Mouse (Mus musculus) cerebellum, adult 11 months (tissue): ENCODE measurements around the gene H3f3b.

Source experiments
- DNase-seq: peaks from one replicate; pipeline ENCODE4 v3.0.0; 2022

The H3f3b gene

DNA sequence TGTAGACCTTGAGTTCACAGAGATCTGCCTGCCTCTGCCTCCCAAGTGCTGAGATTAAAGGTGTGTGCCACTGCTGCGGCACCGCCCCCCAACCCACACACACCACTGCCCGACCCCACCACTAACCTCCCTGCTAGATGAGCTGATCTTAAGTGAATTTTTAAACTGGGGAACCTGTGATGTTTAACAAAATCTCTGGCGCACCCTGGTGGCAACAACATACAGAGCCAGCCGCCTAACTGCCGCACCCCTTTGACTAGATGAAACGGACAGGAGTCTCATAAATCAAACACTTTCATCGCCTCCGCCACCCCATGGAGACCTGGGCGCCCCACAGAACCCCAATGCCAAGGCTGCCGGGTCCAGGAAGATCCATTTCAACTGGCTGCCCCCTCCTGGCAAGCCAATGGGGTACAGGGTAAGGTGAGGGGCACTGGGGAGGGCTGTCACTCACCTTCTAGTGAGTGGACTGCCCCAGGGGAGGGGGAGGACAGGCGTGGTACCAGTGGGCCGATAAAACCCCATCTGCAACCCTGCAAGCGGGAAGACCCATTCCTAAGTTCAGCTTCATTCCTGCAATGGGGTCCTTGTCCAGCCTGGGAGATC is 28.1 kb downstream of the H3f3b start:
- peak; percentile 76 for DNase-seq

DNA sequence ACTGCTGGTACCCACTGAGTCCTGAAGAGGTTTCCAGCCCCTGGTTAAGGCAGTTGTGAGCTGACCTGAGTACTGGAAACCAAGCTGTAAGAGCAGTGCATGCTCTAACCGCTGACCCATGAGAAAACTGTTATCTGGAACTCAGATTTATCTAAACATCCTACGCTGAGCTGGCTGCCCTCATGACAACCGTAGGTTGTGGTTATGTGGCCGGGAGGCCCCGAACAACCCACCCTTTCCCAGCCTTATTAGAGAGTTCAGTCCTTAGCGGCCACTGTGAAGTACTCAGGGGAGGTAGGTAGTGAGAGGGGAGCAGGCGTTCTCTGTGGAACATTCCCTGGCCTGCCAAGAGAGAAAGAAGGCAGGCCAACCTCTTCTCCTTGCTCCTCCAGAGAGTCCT is 28.7 kb downstream of the H3f3b start:
- DNase-seq = no peak

DNA sequence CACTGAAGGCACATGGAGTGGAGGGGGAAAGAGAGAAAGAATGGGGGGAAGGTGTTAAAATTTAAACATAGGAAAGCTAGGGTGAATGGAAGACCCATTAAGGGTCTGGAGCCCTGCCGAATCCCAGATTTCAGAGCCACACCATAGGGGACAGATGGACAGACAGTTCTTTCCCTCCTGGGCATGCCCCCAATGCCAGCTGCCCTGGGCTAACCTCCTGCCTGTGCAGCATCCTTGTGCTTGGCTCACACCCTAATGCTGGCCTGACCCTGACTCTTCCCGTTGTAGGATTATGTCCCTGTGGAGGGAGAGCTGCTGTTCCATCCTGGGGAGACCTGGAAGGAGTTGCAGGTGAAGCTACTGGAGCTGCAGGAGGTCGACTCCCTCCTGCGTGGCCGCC is 30.1 kb downstream of the H3f3b start:
- no peak for DNase-seq

DNA sequence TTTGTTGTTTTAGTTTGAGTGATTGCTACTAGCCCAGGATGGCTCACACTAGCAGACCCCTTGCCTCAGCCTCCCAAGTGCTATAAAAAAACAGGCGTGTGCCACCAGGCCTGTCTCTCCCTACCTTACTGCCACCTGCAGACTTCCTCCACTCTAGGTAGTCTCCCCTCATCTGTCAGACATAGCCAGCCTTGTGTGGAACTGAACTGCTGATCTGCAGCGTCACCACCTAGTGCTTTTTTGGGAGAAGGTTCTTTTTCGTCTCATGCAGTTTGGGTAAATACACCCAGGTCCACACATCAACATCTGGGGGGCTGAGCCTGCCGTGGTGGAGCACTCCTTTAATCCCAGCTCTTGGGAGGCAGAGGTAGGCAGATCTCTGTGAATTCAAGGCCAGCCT is 30.7 kb downstream of the H3f3b start:
- DNase-seq = no peak

DNA sequence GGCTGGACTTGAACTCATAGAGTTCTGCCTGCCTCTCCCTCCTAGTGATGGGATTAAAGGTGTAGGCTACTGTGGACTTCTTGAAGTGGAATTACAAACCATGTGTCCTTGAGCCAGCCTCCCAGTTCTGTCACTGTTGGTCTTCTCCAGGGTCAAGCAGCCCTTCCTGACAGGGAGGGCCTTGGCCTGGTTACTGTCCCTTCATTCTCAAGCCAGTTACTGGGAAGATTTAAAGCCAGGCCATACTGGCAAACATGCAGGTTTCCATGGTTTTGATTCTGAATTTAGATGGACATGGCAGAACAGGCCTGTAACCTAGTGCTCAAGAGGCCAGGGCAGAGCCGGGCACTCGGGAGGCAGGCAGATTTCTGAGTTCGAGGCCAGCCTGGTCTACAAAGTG is 32.5 kb downstream of the H3f3b start:
- no peak for DNase-seq

DNA sequence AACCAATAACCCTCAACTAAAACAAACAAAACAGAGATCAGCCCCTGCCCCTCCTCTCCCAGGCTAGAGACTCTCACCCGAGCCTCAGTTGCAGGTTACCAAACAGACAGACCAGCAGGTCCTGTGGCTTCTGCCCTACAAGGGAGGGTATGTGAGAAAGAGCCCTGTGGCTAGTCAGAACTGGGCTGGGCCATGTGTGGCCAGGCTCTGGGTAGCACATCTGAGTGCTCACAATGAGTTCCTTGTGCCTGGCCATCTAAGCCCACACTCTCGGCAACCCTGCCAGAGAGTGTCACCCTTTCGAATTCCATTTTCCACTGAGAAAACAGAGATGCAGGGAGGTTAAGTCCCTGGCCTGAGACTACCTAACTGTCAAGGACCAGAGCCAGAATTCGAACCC is 35.7 kb downstream of the H3f3b start:
- DNase-seq = no peak

DNA sequence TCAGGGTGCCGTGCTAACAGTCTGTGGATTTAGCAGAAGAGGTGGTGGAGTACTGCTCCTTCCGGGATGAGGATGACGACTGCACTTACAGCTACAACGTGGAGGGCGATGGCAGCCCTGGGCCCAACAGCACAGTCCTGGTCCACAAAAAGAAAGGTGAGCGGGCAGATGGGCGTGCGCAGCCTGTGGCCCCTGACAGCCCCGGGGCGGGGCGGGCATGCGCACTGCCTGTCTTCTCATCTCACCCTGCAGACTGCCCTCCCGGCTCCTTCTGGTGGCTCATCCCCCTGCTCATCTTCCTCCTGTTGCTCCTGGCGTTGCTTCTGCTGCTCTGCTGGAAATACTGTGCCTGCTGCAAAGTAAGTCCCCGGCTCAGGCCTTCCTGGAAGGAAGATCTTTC is 38.1 kb downstream of the H3f3b start:
- no peak for DNase-seq

DNA sequence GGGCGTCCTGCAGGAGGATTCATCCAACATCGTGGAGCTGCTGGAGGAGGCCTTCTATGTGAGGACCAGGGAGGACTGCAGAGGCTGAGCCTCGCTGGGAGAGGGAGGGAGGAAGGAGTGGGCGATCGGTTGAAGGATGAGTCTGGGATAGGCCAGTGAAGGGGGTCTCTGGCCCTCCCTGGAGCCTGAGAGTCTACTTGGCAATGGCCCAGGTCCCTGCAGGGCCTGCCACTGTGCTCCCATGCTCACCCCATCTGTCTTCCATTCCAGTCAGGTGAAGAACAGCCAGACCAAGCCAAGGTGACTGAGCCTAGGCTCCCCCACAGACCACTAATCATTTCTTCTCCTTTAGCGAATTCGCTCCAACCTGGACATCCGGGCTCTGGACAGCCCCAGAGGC is 44.5 kb downstream of the H3f3b start:
- DNase-seq = peak; percentile 28

DNA sequence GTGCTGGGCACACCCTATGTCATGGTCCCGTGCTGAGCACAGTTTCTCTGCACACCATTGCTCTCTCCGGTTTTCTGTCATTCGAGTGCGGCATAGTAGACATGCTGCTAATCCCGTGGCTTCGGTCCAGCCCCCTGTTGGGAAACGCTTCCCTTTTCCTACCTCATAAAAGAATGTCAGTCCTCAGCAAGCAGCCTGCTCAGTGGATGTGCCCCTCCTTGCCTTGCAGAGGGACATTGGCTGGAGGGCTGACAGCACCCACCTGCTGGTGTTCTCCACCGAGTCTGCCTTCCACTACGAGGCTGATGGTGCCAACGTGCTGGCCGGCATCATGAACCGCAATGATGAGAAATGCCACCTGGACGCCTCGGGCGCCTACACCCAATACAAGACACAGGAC is 45.3 kb downstream of the H3f3b start:
- DNase-seq = peak; percentile 35

DNA sequence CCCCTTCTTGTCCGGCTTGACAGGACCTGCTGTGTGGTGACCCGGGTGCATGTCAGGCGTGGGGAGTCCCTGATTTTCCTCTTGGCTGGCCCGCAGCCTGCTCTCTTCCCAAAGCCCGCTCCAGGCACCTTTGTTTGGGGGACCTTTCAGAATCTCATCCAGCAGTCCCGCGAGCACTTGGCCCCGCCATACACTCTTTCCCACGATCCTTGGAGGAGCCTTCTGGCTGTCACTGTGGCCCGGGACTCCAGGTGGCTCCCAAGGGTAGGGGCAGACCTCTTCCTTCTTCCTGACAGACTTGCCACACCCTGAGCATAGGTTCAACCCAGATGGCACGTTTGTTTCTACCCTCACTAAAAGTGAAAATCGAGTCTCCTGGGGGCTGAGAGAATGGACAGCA is 52.2 kb downstream of the H3f3b start:
- DNase-seq = no peak

DNA sequence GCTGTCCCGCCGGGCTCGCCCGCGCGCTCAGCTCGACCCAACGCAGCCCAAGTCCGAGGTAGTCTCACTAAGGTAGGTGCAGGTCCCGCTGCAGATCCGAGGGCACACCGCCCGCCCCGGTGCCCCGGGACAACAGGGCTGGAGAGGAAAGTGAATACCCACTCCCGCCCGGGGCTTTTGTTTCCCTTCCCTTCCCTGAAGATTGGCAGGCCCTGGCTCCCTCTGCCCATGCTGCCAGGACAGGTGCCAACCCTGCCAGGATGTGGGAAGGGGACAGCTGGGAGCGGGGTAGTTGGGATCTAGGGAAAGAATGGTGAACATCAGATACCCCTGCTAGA is 52.7 kb downstream of the H3f3b start:
- no peak for DNase-seq

DNA sequence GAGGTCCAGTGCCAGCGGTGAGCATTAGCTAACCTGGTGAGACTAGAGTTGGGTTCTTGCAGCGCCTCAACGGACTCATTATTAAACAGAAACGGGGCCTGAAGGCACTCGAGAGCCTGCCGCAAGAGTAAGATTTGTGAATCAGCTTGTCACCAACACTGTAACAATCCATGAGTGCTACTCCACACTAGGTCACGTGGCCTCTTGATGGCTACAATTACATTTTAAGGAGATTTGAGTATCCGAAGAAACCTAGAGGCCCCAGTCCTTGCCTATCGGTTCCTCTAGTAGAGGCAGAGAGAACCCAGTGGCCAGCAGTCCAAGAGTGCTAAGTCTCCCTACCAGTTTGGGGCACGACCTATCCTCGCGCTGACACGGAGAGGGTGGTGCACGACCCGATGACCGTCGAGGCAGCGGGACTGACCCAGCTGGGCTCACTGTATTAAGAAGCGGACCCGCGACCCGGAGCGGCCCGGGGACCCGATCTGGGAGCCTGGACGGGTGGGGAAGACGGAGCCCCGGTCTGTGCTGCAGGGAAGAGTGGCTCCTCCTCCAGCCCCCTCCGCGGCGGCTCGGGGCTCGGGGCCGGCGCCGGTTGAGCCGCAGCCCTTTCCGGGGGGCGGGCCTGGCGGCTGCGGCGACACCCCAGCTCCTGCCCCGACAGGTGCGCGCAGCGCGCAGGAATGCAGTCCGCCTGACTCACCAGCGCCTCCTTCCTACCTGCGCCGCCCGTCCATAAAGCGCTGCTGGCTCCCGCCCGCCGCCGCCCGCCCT is 53.3 kb downstream of the H3f3b start, which contains the start of gene Itgb4:
Itgb4 (plus strand) TSS at position 401 of the 774 bp plus-strand sequence.
- no peak for DNase-seq
